ENCODE assay signal across 8 mouse cellular contexts in the genomic region with DNA sequence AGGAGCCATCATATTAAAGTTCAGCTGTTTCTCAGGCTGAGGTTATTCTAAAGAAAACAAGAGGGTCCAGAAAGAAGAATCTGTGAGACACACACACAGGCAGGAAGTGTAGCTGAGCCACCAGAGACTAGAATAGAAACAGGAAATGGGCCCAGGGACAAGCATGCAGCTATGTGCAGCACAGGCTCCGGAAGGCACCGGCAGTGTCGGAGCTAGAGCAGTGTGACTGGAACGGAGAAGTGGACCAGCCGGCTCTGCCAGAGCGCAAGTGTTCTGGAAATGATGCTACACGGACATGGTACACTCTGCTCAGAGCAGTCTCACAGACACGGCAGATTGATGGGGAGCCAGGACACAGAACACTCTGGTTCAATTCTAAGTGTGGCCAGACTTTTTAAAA. TPM values are rescaled to one million over a fixed set of nuclear protein-coding genes. Genes with fewer than 3 reads are reported as not detected.
DNase-seq lines count a peak whose midpoint lies in the region; ATAC-seq and TF ChIP-seq lines count a peak whose summit lies in the region.

No protein-coding gene starts in this region.

- no peak for TF ChIP-seq CTCF in CH12.LX (conservative IDR thresholded peaks at IDR 0.05 in 1 of 2, IDR thresholded peaks at IDR 0.05 in 1 of 2; ENCODE audit: low read depth in 2 of 2, low read length in 2 of 2)
- TF ChIP-seq CTCF in lung, postnatal 0 days (IDR thresholded peaks at IDR 0.05) = no peak

- H3K4me3 ChIP-seq in CH12.LX (replicated peaks in 1 of 3; ENCODE audit: low read depth in 2 of 3, low read length in 2 of 3, poor library complexity in 1 of 3) = peak overlapping the region in 1 of 3 experiments; percentile 9
- no peak overlapping the region for H3K4me3 ChIP-seq in embryonic facial prominence, embryonic 13.5 days
- no peak overlapping the region for H3K4me3 ChIP-seq in lung, postnatal 0 days (ENCODE audit: low read depth, low read length)

- peak; percentile 57; the same call in 1 of the 2 replicates for TF ChIP-seq POLR2A in CH12.LX (IDR thresholded peaks at IDR 0.05; ENCODE audit: low read depth, low read length)

- peak; percentile 90 for TF ChIP-seq EP300 in CH12.LX (IDR thresholded peaks at IDR 0.05; ENCODE audit: low read length)
- TF ChIP-seq EP300 in lung, postnatal 0 days (IDR thresholded peaks at IDR 0.05) = peak; percentile 79

- H3K27ac ChIP-seq in CH12.LX (ENCODE audit: insufficient read depth, low read depth) = peak overlapping the region; percentile 89
- H3K27ac ChIP-seq in embryonic facial prominence, embryonic 13.5 days = peak overlapping the region; percentile 57
- peak overlapping the region; percentile 78 for H3K27ac ChIP-seq in lung, postnatal 0 days (ENCODE audit: low read length)

- ATAC-seq in embryonic facial prominence, embryonic 13.5 days (ENCODE audit: insufficient number of reproducible peaks, insufficient read depth, low FRiP score, low TSS enrichment, low read depth) = no peak
- peak; percentile 95 for ATAC-seq in lung, postnatal 0 days
- ATAC-seq in erythroblast, adult 5-6 weeks (replicated peaks; ENCODE audit: low FRiP score, poor library complexity, severe bottlenecking) = no peak

- H3K27me3 ChIP-seq in CH12.LX (replicated peaks) = no peaks in the 10 kb centered on the region
- H3K27me3 ChIP-seq in embryonic facial prominence, embryonic 13.5 days = no peaks in the 10 kb centered on the region
- no peaks in the 10 kb centered on the region for H3K27me3 ChIP-seq in lung, postnatal 0 days (replicated peaks; ENCODE audit: insufficient read depth, low read length)

- peak overlapping the region; percentile 63 for H3K9ac ChIP-seq in CH12.LX (ENCODE audit: insufficient read depth, low read depth)
- H3K9ac ChIP-seq in embryonic facial prominence, embryonic 13.5 days = no peak overlapping the region
- no peak overlapping the region for H3K9ac ChIP-seq in lung, postnatal 0 days (replicated peaks; ENCODE audit: low read depth)

- H3K4me1 ChIP-seq in CH12.LX (ENCODE audit: control insufficient read depth in 1 of 2, insufficient read depth in 2 of 2) = peaks cover 17 to 55% of the 10 kb centered on the region in 2 experiments
- peaks cover 38% of the 10 kb centered on the region for H3K4me1 ChIP-seq in embryonic facial prominence, embryonic 13.5 days
- H3K4me1 ChIP-seq in lung, postnatal 0 days (ENCODE audit: insufficient read depth, low read depth, low read length) = peaks cover 15% of the 10 kb centered on the region; the same call in 1 of the 2 replicates

- intact Hi-C loops in heart, postnatal 10 days (cut with DNase I) = loop anchor here (2.0 kb wide), 2 partner anchors 22 to 44 kb away; no protein-coding TSS in a partner anchor

- DNase-seq in CH12.LX (ENCODE audit: extremely low read depth) = peak; percentile 90
- peak; percentile 34 to 44 for DNase-seq in adrenal gland, adult 18-20 months (ENCODE audit: low spot score in 2 of 2)
- DNase-seq in heart, postnatal 10 days = peak; percentile 82 to 83
- DNase-seq in layer of hippocampus, adult 18-20 months (ENCODE audit: low spot score in 2 of 2) = peak; percentile 34 to 68
- peak; percentile 87 for DNase-seq in lung, postnatal 0 days (ENCODE audit: low spot score)
- peak; percentile 53 to 61 for DNase-seq in spleen, postnatal 14 days (ENCODE audit: low spot score in 2 of 2)

- peaks cover 70% of the 10 kb centered on the region for H3K79me2 ChIP-seq in CH12.LX (replicated peaks; ENCODE audit: control insufficient read depth, extremely low read depth, insufficient read depth, poor library complexity, severe bottlenecking)

- dilution Hi-C loops in CH12.LX (cut with MboI; ENCODE audit: extremely low pct_ligation_motif_present, extremely low pct_unique_long_range_greater_than_20kb, low sequenced_read_pairs) = no loop called here

- 22% methylated on average over 8 of the region's 8 CpGs for WGBS in embryonic facial prominence, embryonic 13.5 days
- WGBS in lung, postnatal 0 days = 5% methylated on average over 8 of the region's 8 CpGs

- H3K36me3 ChIP-seq in CH12.LX (replicated peaks in 1 of 2; ENCODE audit: control insufficient read depth in 1 of 2, insufficient read depth in 1 of 2, low read length in 1 of 2) = peaks cover 37 to 81% of the 10 kb centered on the region in 2 experiments
- peaks cover 54% of the 10 kb centered on the region for H3K36me3 ChIP-seq in embryonic facial prominence, embryonic 13.5 days
- no peaks in the 10 kb centered on the region; the same call in 1 of the 2 replicates for H3K36me3 ChIP-seq in lung, postnatal 0 days (ENCODE audit: insufficient read depth, low read length)

- in situ Hi-C loops in CH12.LX (cut with MboI; ENCODE audit: low pct_ligation_motif_present, low pct_unique_long_range_greater_than_20kb, low sequenced_read_pairs) = no loop called here

- peak overlapping the region; percentile 84 for H3K4me2 ChIP-seq in CH12.LX (ENCODE audit: insufficient read depth, low read depth, poor library complexity, severe bottlenecking)
- H3K4me2 ChIP-seq in embryonic facial prominence, embryonic 13.5 days = no peak overlapping the region
- peak overlapping the region; percentile 17; the same call in 1 of the 2 replicates for H3K4me2 ChIP-seq in lung, postnatal 0 days (replicated peaks; ENCODE audit: low read depth, low read length)

- peak; percentile 5 for TF ChIP-seq RAD21 in CH12.LX (IDR thresholded peaks at IDR 0.05; ENCODE audit: low read depth, low read length)

- no peaks in the 10 kb centered on the region for H3K9me3 ChIP-seq in CH12.LX (replicated peaks; ENCODE audit: low read length)
- H3K9me3 ChIP-seq in embryonic facial prominence, embryonic 13.5 days = no peaks in the 10 kb centered on the region
- no peaks in the 10 kb centered on the region for H3K9me3 ChIP-seq in lung, postnatal 0 days (ENCODE audit: low read length)

TF ChIP-seq in CH12.LX, 34 proteins besides CTCF, POLR2A, EP300 and RAD21 (continues in another document):
- TF ChIP-seq GABPA (IDR thresholded peaks at IDR 0.05; ENCODE audit: insufficient replicate concordance, low read depth, low read length) = no peak
- TF ChIP-seq IRF4 (IDR thresholded peaks at IDR 0.05; ENCODE audit: low read depth, low read length) = peak; percentile 91
- peak; percentile 68 for TF ChIP-seq CHD2 (IDR thresholded peaks at IDR 0.05; ENCODE audit: low read length)
- TF ChIP-seq ZNF384 (IDR thresholded peaks at IDR 0.05; ENCODE audit: low read depth, low read length) = peak; percentile 42; the same call in 1 of the 2 replicates
- TF ChIP-seq NRF1 (IDR thresholded peaks at IDR 0.05; ENCODE audit: low read depth, low read length) = peak; percentile 62
- TF ChIP-seq PAX5 (IDR thresholded peaks at IDR 0.05; ENCODE audit: low read length) = no peak
- peak; percentile 76 for TF ChIP-seq TBP (conservative IDR thresholded peaks at IDR 0.05; ENCODE audit: low read depth, low read length)
- peak; percentile 95 for TF ChIP-seq ELF1 (IDR thresholded peaks at IDR 0.05; ENCODE audit: low read depth, low read length)
- peak; percentile 63; the same call in 1 of the 2 replicates for TF ChIP-seq UBTF (IDR thresholded peaks at IDR 0.05; ENCODE audit: low read depth, low read length)
- TF ChIP-seq ZMIZ1 (IDR thresholded peaks at IDR 0.05; ENCODE audit: low read depth, low read length) = peak; percentile 59; the same call in 1 of the 2 replicates
- TF ChIP-seq CHD1 (IDR thresholded peaks at IDR 0.05; ENCODE audit: low read depth, low read length) = peak; percentile 94
- TF ChIP-seq USF1 (IDR thresholded peaks at IDR 0.05; ENCODE audit: low read depth, low read length) = no peak
- TF ChIP-seq JUN (IDR thresholded peaks at IDR 0.05; ENCODE audit: insufficient read depth, low read depth, low read length) = peak; percentile 31; the same call in 1 of the 2 replicates
- TF ChIP-seq BHLHE40 (IDR thresholded peaks at IDR 0.05; ENCODE audit: low read depth, low read length) = peak; percentile 83
- TF ChIP-seq NELFE (IDR thresholded peaks at IDR 0.05; ENCODE audit: low read depth, low read length) = peak; percentile 67

RNA-seq across cellular contexts. Expression of gene Pigv, which starts 34.5 kb away (rescaled TPM):
- 3.7 and 4.3 TPM in 2 replicates for total RNA-seq in CH12.LX (2012; rRNA removed)
- total RNA-seq in CH12.LX (2014; rRNA removed) = 3.6 and 5.0 TPM in 2 replicates
- 2.9 and 4.0 TPM in 2 replicates for polyA plus RNA-seq in CH12.LX (2012; ENCODE audit: insufficient read length, low read depth)
- 10 to 100 TPM; 16.3 to 20.4 TPM for total RNA-seq in adrenal gland, adult 18-20 months (2021)
- 17.1 and 17.4 TPM in 2 replicates for polyA plus RNA-seq in embryonic facial prominence, embryonic 13.5 days (2015; fragmentation: Nextera tagmentation; extraction: Ambion mirVana)
- total RNA-seq in heart, postnatal 10 days (2021) = 10 to 100 TPM in 1 of 2 experiments, 1 to 10 TPM in 1; 8.6 to 11.2 TPM
- total RNA-seq in layer of hippocampus, adult 18-20 months (2021) = 10 to 100 TPM in 1 of 2 experiments, 1 to 10 TPM in 1; 9.4 to 12.3 TPM
- 17.3 and 17.8 TPM in 2 replicates for polyA plus RNA-seq in lung, postnatal 0 days (2015; fragmentation: Nextera tagmentation; extraction: Ambion mirVana)
- 0.84 and 8.1 TPM in 2 replicates for total RNA-seq in erythroblast, adult 5-6 weeks (2015; ENCODE audit: low replicate concordance)
- total RNA-seq in erythroblast, adult 5-6 weeks (2017; ENCODE audit: low replicate concordance) = 1.1 and 1.7 TPM in 2 replicates

RNA-seq across cellular contexts. Expression of gene Arid1a, which starts 49.6 kb away (rescaled TPM):
- total RNA-seq in CH12.LX (2012; rRNA removed) (17.9 and 19.1 TPM in 2 replicates), CH12.LX (2014; rRNA removed) (4.7 and 6.4 TPM in 2 replicates)
- polyA plus RNA-seq in CH12.LX (2012; ENCODE audit: insufficient read length, low read depth) = 36.3 and 47.1 TPM in 2 replicates
- total RNA-seq in adrenal gland, adult 18-20 months (2021) = 10 to 100 TPM; 37.9 to 43.6 TPM
- polyA plus RNA-seq in embryonic facial prominence, embryonic 13.5 days (2015; fragmentation: Nextera tagmentation; extraction: Ambion mirVana) = 36.0 and 36.4 TPM in 2 replicates
- total RNA-seq in heart, postnatal 10 days (2021) = 10 to 100 TPM; 55.3 to 61.9 TPM
- 10 to 100 TPM; 81.2 to 83.2 TPM for total RNA-seq in layer of hippocampus, adult 18-20 months (2021)
- polyA plus RNA-seq in lung, postnatal 0 days (2015; fragmentation: Nextera tagmentation; extraction: Ambion mirVana) = 13.7 and 18.6 TPM in 2 replicates
- 31.1 and 41.2 TPM in 2 replicates for total RNA-seq in erythroblast, adult 5-6 weeks (2015; ENCODE audit: low replicate concordance)
- 21.9 and 27.2 TPM in 2 replicates for total RNA-seq in erythroblast, adult 5-6 weeks (2017; ENCODE audit: low replicate concordance)

RNA-seq across cellular contexts. Expression of gene Zdhhc18, which starts 57.0 kb away (rescaled TPM):
- total RNA-seq in CH12.LX (2012; rRNA removed) = 20.1 and 24.3 TPM in 2 replicates
- total RNA-seq in CH12.LX (2014; rRNA removed) = 13.7 and 15.9 TPM in 2 replicates
- polyA plus RNA-seq in CH12.LX (2012; ENCODE audit: insufficient read length, low read depth) = 31.0 and 31.8 TPM in 2 replicates
- total RNA-seq in adrenal gland, adult 18-20 months (2021) = 10 to 100 TPM; 19.6 to 34.5 TPM
- 3.9 and 4.2 TPM in 2 replicates for polyA plus RNA-seq in embryonic facial prominence, embryonic 13.5 days (2015; fragmentation: Nextera tagmentation; extraction: Ambion mirVana)
- 10 to 100 TPM; 21.9 to 25.0 TPM for total RNA-seq in heart, postnatal 10 days (2021)
- 10 to 100 TPM; 32.3 to 33.8 TPM for total RNA-seq in layer of hippocampus, adult 18-20 months (2021)
- 5.8 and 9.4 TPM in 2 replicates for polyA plus RNA-seq in lung, postnatal 0 days (2015; fragmentation: Nextera tagmentation; extraction: Ambion mirVana)
- total RNA-seq in erythroblast, adult 5-6 weeks (2015; ENCODE audit: low replicate concordance) = 4.4 and 8.8 TPM in 2 replicates
- total RNA-seq in erythroblast, adult 5-6 weeks (2017; ENCODE audit: low replicate concordance) = 3.8 and 8.8 TPM in 2 replicates

Comparison
In these comparisons a context has a peak if more than half of its experiments do, and no peak if none do; other contexts are left out.
1. DNase-seq: peak in every context shown above with its lines; median percentile 90 in CH12.LX; 87 in lung, postnatal 0 days; 82 in heart, postnatal 10 days; 57 in spleen, postnatal 14 days; 51 in layer of hippocampus, adult 18-20 months; 39 in adrenal gland, adult 18-20 months.